Mouse (Mus musculus) CH12.LX (cell line): ENCODE results near the gene Anln.

Source experiments
- HCFC1 ChIP-seq: IDR thresholded peaks from 2 replicates; pipeline ENCODE4 v1.6.1; 2012; ENCODE audit warnings: low read depth, mild to moderate bottlenecking, inconsistent platforms, low read length, improper control_type of control experiment
- MAX ChIP-seq: IDR thresholded peaks from 2 replicates; pipeline ENCODE4 v1.6.1; 2011; ENCODE audit warnings: low read length, improper control_type of control experiment
- RCOR1 ChIP-seq: conservative IDR thresholded peaks from 2 replicates; pipeline ENCODE4 v1.6.1; 2012; ENCODE audit warnings: low read depth, mild to moderate bottlenecking, inconsistent platforms, low read length, improper control_type of control experiment

DNA sequence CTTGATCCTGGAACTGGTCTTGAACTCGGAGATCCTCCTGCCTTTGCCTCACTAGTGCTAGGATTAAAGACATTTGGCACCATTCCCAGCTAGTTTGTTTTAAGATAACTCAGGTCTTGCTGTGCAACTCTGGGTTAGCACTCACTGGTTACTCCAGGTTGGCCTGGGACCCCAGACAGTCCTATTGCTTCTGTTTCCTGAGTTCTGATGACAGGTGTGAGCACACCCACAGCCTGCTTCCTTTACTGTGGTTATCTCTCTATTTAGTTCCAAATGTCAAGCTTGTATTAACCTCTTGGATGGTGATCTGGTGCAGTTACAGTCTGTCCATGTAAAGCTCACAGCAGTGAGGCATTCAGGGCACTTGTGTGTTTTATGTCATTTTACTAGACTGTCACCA lies 34.5 kb upstream of the Anln start:
- TF ChIP-seq MAX (no peak), RCOR1 (no peak), HCFC1 (no peak)
